Comparison of ENCODE assay signal across 8 mouse cellular contexts in genomic region chr2:133552031-133552841, GRCm38 (mm10). TPM values are rescaled to one million over a fixed set of nuclear protein-coding genes. Genes with fewer than 3 reads are reported as not detected.
DNase-seq lines count a peak whose midpoint lies in the region; ATAC-seq and TF ChIP-seq lines count a peak whose summit lies in the region.

Gene Bmp2, plus strand, starts transcription at chr2:133552159.

- H3K9ac ChIP-seq in ES-E14 (ENCODE audit: insufficient read depth, low read depth, low read length, poor library complexity, severe bottlenecking): peak within 1 kb of the TSS; percentile 68
- H3K9ac ChIP-seq in hindbrain, embryonic 12.5 days: peak within 1 kb of the TSS; percentile 60

- H3K36me3 ChIP-seq in ES-E14 (ENCODE audit: control insufficient read depth, insufficient read depth, low read length, poor library complexity, severe bottlenecking): no peaks in the 10 kb centered on the region
- no peaks in the 10 kb centered on the region for H3K36me3 ChIP-seq in hindbrain, embryonic 12.5 days

- H3K4me3 ChIP-seq in ES-E14 (ENCODE audit: insufficient read depth in 1 of 2, low read depth in 1 of 2, low read length in 2 of 2, poor library complexity in 1 of 2, severe bottlenecking in 1 of 2): peak within 1 kb of the TSS; percentile 70 to 73
- H3K4me3 ChIP-seq in bone marrow, adult 2 months (replicated peaks; ENCODE audit: control insufficient read depth, low read depth, low read length): peak within 1 kb of the TSS; percentile 9
- H3K4me3 ChIP-seq in hindbrain, embryonic 12.5 days: peak within 1 kb of the TSS; percentile 54

- WGBS in bone marrow, adult 2 months: 1% methylated on average over 108 of the region's 110 CpGs
- WGBS in hindbrain, embryonic 12.5 days: under 1% methylated on average over 75 of the region's 110 CpGs

- in situ Hi-C loops in ES-E14 (cut with MboI; ENCODE audit: low sequenced_read_pairs in 2 of 2, unreplicated experiment in 2 of 2): no loop called here

- no peaks in the 10 kb centered on the region for H3K9me3 ChIP-seq in ES-E14 (ENCODE audit: control insufficient read depth, insufficient read depth, low read depth, low read length)
- no peaks in the 10 kb centered on the region for H3K9me3 ChIP-seq in hindbrain, embryonic 12.5 days (replicated peaks)

- H3K27ac ChIP-seq in ES-E14 (ENCODE audit: insufficient read depth, low read depth, low read length, poor library complexity, severe bottlenecking): no peak within 1 kb of the TSS
- no peak within 1 kb of the TSS; the same call in 1 of the 2 replicates for H3K27ac ChIP-seq in bone marrow, adult 2 months (ENCODE audit: control insufficient read depth, insufficient read depth, low read depth, low read length, poor library complexity)
- no peak within 1 kb of the TSS for H3K27ac ChIP-seq in hindbrain, embryonic 12.5 days

- H3K27me3 ChIP-seq in hindbrain, embryonic 12.5 days: peaks cover 73% of the 10 kb centered on the region

- no peak for TF ChIP-seq POLR2A in bone marrow, adult 2 months (IDR thresholded peaks at IDR 0.05; ENCODE audit: borderline replicate concordance, control insufficient read depth, low read depth, low read length)

- TF ChIP-seq CTCF in bone marrow, adult 2 months (IDR thresholded peaks at IDR 0.05; ENCODE audit: control insufficient read depth, insufficient read depth, low read length): no peak

- DNase-seq in ES-E14 (ENCODE audit: low read depth, low spot score): no peak
- peak; percentile 61 for DNase-seq in gastrocnemius, adult 18-20 months (ENCODE audit: low spot score)
- peak; percentile 38 to 47 for DNase-seq in layer of hippocampus, postnatal 36 days
- DNase-seq in lung, postnatal 10 days: peak; percentile 72
- peak; percentile 63 for DNase-seq in retina, embryonic 14.5 days (ENCODE audit: low spot score)
- DNase-seq in MN1 (ENCODE audit: low spot score): no peak

- peak; percentile 66 for ATAC-seq in hindbrain, embryonic 12.5 days (ENCODE audit: low FRiP score)

- H3K4me1 ChIP-seq in ES-E14 (ENCODE audit: control insufficient read depth in 2 of 2, insufficient read depth in 2 of 2, low read length in 2 of 2, poor library complexity in 1 of 2): 0 out of 4 replicates have a peak, but pooled peaks cover 0 to 2% of the 10 kb centered on the region in 2 experiments
- no peaks in the 10 kb centered on the region for H3K4me1 ChIP-seq in bone marrow, adult 2 months (ENCODE audit: control insufficient read depth, insufficient read depth, low read length)
- H3K4me1 ChIP-seq in hindbrain, embryonic 12.5 days: peaks cover 20% of the 10 kb centered on the region

- peak within 1 kb of the TSS; percentile 88 for H3K4me2 ChIP-seq in hindbrain, embryonic 12.5 days (replicated peaks)

TF ChIP-seq in ES-E14, 5 proteins besides CTCF, POLR2A, EP300 and RAD21:
- no peak for TF ChIP-seq ZC3H11A (IDR thresholded peaks at IDR 0.05; ENCODE audit: borderline replicate concordance, low read depth, low read length)
- no peak for TF ChIP-seq HCFC1 (IDR thresholded peaks at IDR 0.05; ENCODE audit: borderline replicate concordance, insufficient read depth, low read length)
- no peak for TF ChIP-seq MAFK (IDR thresholded peaks at IDR 0.05; ENCODE audit: insufficient read depth, low read depth, low read length)
- TF ChIP-seq ZNF384 (IDR thresholded peaks at IDR 0.05; ENCODE audit: low read depth, low read length): no peak
- no peak for TF ChIP-seq CHD2 (IDR thresholded peaks at IDR 0.05; ENCODE audit: low read depth, low read length)

RNA-seq across cellular contexts. Expression of gene Bmp2, which starts in this region (rescaled TPM):
- total RNA-seq in ES-E14 (2012; rRNA removed): 0.58 and 1.5 TPM in 2 replicates
- polyA plus RNA-seq in bone marrow, adult 2 months (2011; ENCODE audit: insufficient read depth, insufficient read length, low replicate concordance, missing spikeins): 0.42 and 1.2 TPM in 2 replicates
- 1 to 10 TPM; 1.6 to 2.2 TPM for total RNA-seq in gastrocnemius, adult 18-20 months (2021)
- polyA plus RNA-seq in hindbrain, embryonic 12.5 days (2016; fragmentation: Nextera tagmentation; extraction: Ambion mirVana): 5.1 and 6.8 TPM in 2 replicates
- 1 to 10 TPM; 1.7 to 1.9 TPM for total RNA-seq in layer of hippocampus, postnatal 36 days (2021)

Comparison
In these comparisons a context has a peak if more than half of its experiments do, and no peak if none do; other contexts are left out.
1. DNase-seq: peak in gastrocnemius, adult 18-20 months (single experiment), layer of hippocampus, postnatal 36 days (2 of 2), lung, postnatal 10 days (single experiment) and retina, embryonic 14.5 days (single experiment); none in ES-E14 (single experiment) and MN1 (single experiment).
2. H3K4me3 ChIP-seq: peak in every context shown above with its lines; median percentile 72 in ES-E14; 54 in hindbrain, embryonic 12.5 days; 9 in bone marrow, adult 2 months.